Mouse (Mus musculus): Measurements from ENCODE around the gene Gm7694. TPM values are rescaled to one million over a fixed set of nuclear protein-coding genes. Genes with fewer than 3 reads are reported as not detected.

Gm7694 gene
- total RNA-seq, 1 experiment from 2014 or later, result 11.7 TPM

DNA sequence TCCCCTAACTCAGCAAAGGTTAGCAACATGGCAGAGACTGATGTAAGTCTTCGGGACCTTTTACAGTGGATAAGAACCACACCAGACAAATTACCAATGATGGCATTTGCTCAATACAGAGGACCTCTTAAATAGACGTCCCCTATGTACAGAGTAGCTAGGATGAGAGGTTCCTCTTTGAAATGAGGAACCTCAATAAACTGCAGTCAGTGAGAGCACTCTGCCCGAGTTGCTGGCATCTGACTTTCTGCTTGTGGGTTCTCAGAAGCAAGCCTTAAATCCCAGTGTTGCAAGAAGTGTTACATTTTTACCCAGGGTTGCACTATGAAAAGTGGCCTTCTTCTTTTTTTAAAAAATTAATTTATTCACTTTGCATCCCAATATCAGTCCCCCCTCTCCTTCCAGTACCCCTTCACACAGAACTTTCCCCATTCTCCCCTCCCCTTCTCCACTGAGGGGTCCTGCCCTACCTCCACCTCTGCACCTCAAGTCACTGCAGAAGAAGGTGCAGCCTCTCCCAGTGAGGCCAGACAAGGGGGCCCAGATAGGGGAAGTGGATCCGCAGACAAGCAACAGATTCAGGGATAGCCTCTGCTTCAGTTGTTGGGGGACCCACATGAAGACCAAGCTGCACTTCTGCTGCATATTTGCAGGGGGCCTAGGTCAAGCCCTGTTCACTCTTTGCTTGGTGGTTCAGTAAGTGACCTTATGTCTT lies 23.6 kb downstream of the Gm7694 start:
- no peak for DNase-seq

DNA sequence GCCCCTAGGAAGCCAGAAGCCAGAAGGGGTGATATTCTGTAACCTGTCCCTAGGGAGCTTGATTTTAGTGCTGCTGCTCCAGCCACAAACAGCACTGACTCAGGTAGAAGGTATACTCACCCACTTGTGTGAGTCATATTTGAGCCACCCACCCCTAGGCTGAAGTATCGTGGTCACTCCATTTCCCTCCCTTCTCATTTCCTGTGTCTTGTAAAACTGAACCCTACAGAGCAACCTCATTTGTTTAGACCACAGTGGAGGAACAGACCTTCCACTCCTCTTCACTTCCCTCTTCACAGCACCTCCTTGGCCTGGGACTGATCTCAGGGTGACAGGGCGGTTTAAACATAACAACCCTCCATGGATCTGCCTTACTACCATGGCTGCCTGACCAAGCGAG lies 29.1 kb downstream of the Gm7694 start, which contains the start of gene Sh2d1b1:
Sh2d1b1 (plus strand) TSS at position 305 of the 400 bp plus-strand sequence.
- DNase-seq, result no peak

DNA sequence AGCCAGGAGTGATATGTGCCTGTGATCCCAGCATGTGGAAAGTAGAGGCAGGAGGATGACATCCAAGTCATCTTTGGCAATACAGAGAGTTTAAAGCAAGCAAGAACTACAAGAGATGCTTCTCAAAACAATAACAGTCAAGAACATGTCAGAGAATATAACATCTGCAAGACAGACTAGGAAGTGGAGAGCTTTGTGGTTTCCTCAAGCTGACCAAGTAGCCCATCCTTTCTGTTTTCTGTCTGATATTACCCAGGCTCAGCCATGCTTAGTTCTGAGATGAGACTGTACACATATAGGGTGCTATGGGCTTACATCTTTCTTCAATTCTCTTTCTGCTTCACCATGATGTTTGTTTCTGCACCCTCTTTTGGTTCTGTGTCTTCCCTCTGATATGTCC lies 32.9 kb downstream of the Gm7694 start:
- DNase-seq, result no peak

DNA sequence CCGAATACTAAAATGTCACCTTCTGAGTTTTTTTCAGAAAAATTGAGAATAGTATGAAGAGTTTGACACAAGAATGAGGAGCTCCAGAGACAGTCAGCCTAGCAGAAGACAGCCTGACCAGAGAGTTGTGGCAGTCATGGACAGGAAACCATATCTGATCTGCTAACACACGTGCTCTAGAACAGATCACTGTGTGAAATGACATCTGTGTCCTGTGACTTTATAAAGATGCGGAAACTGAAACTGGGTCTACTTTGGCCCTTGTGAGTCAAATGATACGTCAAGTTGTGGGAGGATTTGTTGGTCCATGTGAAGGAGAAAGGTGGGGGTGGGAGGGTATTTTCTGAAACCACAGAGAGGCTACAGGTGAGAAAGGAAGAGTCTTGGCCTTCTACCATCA lies 35.4 kb downstream of the Gm7694 start:
- no peak for DNase-seq

DNA sequence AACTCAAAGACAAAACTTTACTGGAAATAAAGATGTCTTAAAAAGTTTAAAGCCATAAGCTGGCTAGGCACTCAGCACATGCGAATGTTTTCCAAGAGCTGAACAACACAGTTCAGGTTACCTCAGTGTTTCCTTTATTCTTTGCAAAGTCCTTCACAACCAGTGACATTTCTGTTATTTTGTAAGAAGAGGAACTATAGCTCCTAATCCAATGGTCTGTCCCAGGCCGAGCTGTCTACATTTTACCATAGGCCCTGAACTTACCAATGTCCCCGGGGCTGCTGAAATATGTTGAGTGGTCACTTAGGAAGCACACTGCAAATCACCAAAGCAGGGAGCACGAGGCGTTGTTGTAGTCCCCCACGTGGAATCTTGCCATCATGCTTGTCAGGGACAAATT lies 35.9 kb downstream of the Gm7694 start:
- no peak for DNase-seq

DNA sequence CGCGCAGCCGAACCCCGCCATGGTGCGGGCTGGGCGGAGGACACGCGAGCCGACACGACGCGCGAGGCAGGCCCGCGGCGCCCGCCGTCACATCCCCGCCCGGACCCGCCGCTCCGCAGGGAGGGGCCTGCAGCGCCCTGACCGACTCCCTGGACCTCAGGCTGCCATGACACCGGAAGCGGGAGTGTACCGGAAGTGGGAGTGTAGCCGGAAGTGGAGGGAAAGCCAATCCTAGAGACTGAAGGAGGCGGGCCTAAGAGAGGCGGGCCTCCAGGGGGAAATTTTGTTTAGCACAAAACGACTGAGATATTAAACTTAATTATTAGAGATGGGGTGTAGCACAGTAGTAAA lies 50.6 kb downstream of the Gm7694 start:
- DNase-seq, result peak; percentile 82

DNA sequence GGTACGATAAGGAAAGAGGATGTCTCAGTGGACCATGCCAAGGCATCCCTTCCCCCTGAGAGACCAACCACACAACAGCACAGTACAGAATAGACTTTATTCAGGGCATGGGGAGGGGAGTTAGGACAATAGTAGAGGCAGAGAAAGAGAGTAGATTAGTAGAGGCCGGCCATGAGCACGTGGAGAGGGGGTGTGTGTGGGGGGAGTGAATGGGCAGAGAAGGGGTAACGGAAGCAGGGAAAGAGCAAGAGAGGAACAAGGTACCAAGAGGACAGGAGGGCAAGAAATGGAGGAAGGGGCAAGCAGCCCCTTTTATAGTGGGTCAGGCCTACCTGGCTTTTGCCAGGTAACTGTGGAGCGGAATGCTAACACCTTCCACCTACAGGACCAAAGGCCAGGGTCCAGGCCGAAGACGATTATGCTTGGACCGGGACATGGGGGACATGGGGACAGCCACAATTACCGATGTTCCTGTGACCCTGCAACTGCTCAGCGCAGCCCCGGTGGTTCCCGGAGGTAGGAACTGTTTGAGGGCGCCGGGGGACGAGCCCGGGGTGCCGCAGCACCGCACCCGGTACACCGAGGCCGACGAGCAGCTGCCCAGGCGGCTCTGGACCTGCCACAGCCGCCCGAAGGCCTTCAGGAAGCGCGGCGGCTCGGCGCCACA lies 51.1 kb downstream of the Gm7694 start:
- no peak for DNase-seq

Other genes with a start within 250 kb of the Gm7694 start
- gene Ddr2, start 195.6 kb downstream of the Gm7694 start, total RNA-seq (2021), result 11.0 and 13.2 TPM in 2 replicates
- 45.6 and 47.1 TPM in 2 replicates for gene Uap1, start 131.4 kb downstream of the Gm7694 start, total RNA-seq (2021)
- gene Uhmk1, start 90.9 kb downstream of the Gm7694 start, total RNA-seq (2021), result 65.0 and 68.4 TPM in 2 replicates
- not detected in 2 replicates for gene Sh2d1b2, start 73.6 kb downstream of the Gm7694 start, total RNA-seq (2021)
- gene Sh2d1b1, start 29.0 kb downstream of the Gm7694 start, total RNA-seq (2021), result 0.39 TPM in 1 of 2 replicates, not detected in the other
- gene Spata46, start 2.5 kb upstream of the Gm7694 start, total RNA-seq (2021), result not detected in 2 replicates